Mouse (Mus musculus) midbrain, embryonic 16.5 days (tissue): Measurements from ENCODE around the gene Abl1. TPM values are rescaled to one million over a fixed set of nuclear protein-coding genes. Genes with fewer than 3 reads are reported as not detected.
A peak's percentile ranks its signal among the peaks of the same experiment; 100 is the strongest.

ENCODE experiments used
- ATAC-seq: fragments of 200-750 bp; cut with Nextera tagmentation; 2 replicates; pipeline ENCODE4 v1.8.0; 2017; ENCODE audit warnings: moderate TSS enrichment
- H3K27ac ChIP-seq: fragments of 300-500 bp; sonication (generic); 2 replicates; pipeline ENCODE4 v1.5.1; 2014; ENCODE audit warnings: mild to moderate bottlenecking, low read length, mixed read lengths
- H3K27me3 ChIP-seq: fragments of 300-500 bp; sonication (generic); 2 replicates; pipeline ENCODE4 v1.6.1; 2014; ENCODE audit warnings: low read depth, low read length, mixed read lengths; ENCODE audit not compliant: control insufficient read depth, insufficient read depth
- H3K36me3 ChIP-seq: fragments of 300-500 bp; sonication (generic); 2 replicates; pipeline ENCODE4 v1.6.1; 2014; ENCODE audit warnings: mild to moderate bottlenecking, low read length, moderate library complexity, mixed read lengths; ENCODE audit not compliant: control insufficient read depth, insufficient read depth
- H3K4me1 ChIP-seq: fragments of 300-500 bp; sonication (generic); 2 replicates; pipeline ENCODE4 v1.6.1; 2014; ENCODE audit warnings: mild to moderate bottlenecking, low read length, mixed read lengths; ENCODE audit not compliant: control insufficient read depth, insufficient read depth
- H3K4me2 ChIP-seq: fragments of 300-500 bp; sonication (generic); 2 replicates; pipeline ENCODE4 v1.6.1; 2014; ENCODE audit warnings: mild to moderate bottlenecking, low read length, mixed read lengths
- H3K4me3 ChIP-seq: fragments of 300-500 bp; sonication (generic); 2 replicates; pipeline ENCODE4 v1.5.1; 2014; ENCODE audit warnings: low read depth, mild to moderate bottlenecking, low read length, moderate library complexity, mixed read lengths
- H3K9ac ChIP-seq: fragments of 300-500 bp; sonication (generic); 2 replicates; pipeline ENCODE4 v1.6.1; 2014; ENCODE audit warnings: low read depth, low read length, mixed read lengths
- H3K9me3 ChIP-seq: fragments of 300-500 bp; sonication (generic); replicated peaks from 2 replicates; pipeline ENCODE4 v1.6.1; 2014; ENCODE audit warnings: mild to moderate bottlenecking, low read length, mixed read lengths; ENCODE audit not compliant: control insufficient read depth, poor library complexity, severe bottlenecking
- WGBS: fragments of 180-500 bp; shearing (Covaris S2); extraction: QIAGEN DNeasy Blood & Tissue Kit; methylation state at CpG from one replicate; pipeline ENCODE4 v1.1.7; 2014; 5-methylcytosine and 5-hydroxymethylcytosine counted together
- polyA plus RNA-seq: library from polyadenylated mRNA; unstranded; fragments of >200 nt; fragmentation: Nextera tagmentation; extraction: Ambion mirVana; gene quantifications from 2 replicates; pipeline ENCODE4 v1.2.1, GENCODE M21; 2015

The Abl1 gene
- polyA plus RNA-seq, 1 experiment from 2014 or later, result 16.7 TPM

GRCm38 (mm10) chr2:31813641-31814040 is 125.5 kb downstream of the Abl1 start:
- Histone ChIP-seq H3K9me3 (no peaks in the 10 kb centered on the region), H3K9ac (no peak overlapping the region), H3K36me3 (no peaks in the 10 kb centered on the region), H3K27me3 (no peaks in the 10 kb centered on the region), H3K4me2 (no peak overlapping the region), H3K27ac (no peak overlapping the region), H3K4me3 (no peak overlapping the region), H3K4me1 (peaks cover 21% of the 10 kb centered on the region)
- no peak for ATAC-seq
- WGBS, result 83% methylated on average over 4 of the region's 4 CpGs

- no peaks in the 10 kb centered on the region for H3K9me3 ChIP-seq
- no peak overlapping the region for H3K4me2 ChIP-seq
Observed at GRCm38 (mm10) chr2:31814699-31815098, 126.5 kb downstream of the Abl1 start.

GRCm38 (mm10) chr2:31815367-31815766 is 127.2 kb downstream of the Abl1 start:
- Histone ChIP-seq H3K4me3 (no peak overlapping the region), H3K4me2 (no peak overlapping the region), H3K36me3 (no peaks in the 10 kb centered on the region), H3K9me3 (no peaks in the 10 kb centered on the region), H3K27me3 (no peaks in the 10 kb centered on the region), H3K4me1 (peaks cover 4% of the 10 kb centered on the region), H3K27ac (no peak overlapping the region), H3K9ac (no peak overlapping the region)
- WGBS, result 35% methylated on average over 5 of the region's 5 CpGs
- ATAC-seq, result 0 out of 2 replicates have a peak, but pooled peaks have one; percentile 12

More at GRCm38 (mm10) chr2:31814699-31815098, 126.5 kb downstream of the Abl1 start:
- no peak overlapping the region for H3K27ac ChIP-seq
- 74% methylated on average over 7 of the region's 7 CpGs for WGBS
- peaks cover 10% of the 10 kb centered on the region for H3K4me1 ChIP-seq
- H3K27me3 ChIP-seq, result no peaks in the 10 kb centered on the region
- no peak for ATAC-seq
- H3K9ac ChIP-seq, result no peak overlapping the region
- no peaks in the 10 kb centered on the region for H3K36me3 ChIP-seq
- no peak overlapping the region for H3K4me3 ChIP-seq

- H3K4me2 ChIP-seq, result peak overlapping the region; percentile 59
- ATAC-seq, result peak; percentile 75
- WGBS, result 4% methylated on average over 39 of the region's 39 CpGs
Observed at GRCm38 (mm10) chr2:31822524-31823371, 134.6 kb downstream of the Abl1 start.

GRCm38 (mm10) chr2:31823933-31824730 is 136.0 kb downstream of the Abl1 start:
- H3K36me3 ChIP-seq, result no peaks in the 10 kb centered on the region
- WGBS, result 75% methylated on average over 10 of the region's 15 CpGs
- H3K9me3 ChIP-seq, result no peaks in the 10 kb centered on the region
- no peak overlapping the region; the same call in 1 of the 2 replicates for H3K9ac ChIP-seq
- no peak for ATAC-seq
- H3K4me3 ChIP-seq, result no peak overlapping the region
- no peak overlapping the region for H3K4me2 ChIP-seq
- H3K4me1 ChIP-seq, result peaks cover 30% of the 10 kb centered on the region
- H3K27me3 ChIP-seq, result no peaks in the 10 kb centered on the region
- peak overlapping the region; percentile 80; the same call in 1 of the 2 replicates for H3K27ac ChIP-seq

More at GRCm38 (mm10) chr2:31822524-31823371, 134.6 kb downstream of the Abl1 start:
- Histone ChIP-seq H3K36me3 (no peaks in the 10 kb centered on the region), H3K4me3 (peak overlapping the region; percentile 22), H3K27ac (peak overlapping the region; percentile 80), H3K9ac (peak overlapping the region; percentile 53), H3K27me3 (no peaks in the 10 kb centered on the region), H3K9me3 (no peaks in the 10 kb centered on the region), H3K4me1 (peaks cover 21% of the 10 kb centered on the region)

GRCm38 (mm10) chr2:31825469-31825911 is 137.3 kb downstream of the Abl1 start:
- no peaks in the 10 kb centered on the region for H3K27me3 ChIP-seq
- WGBS, result 80% methylated on average over 16 of the region's 16 CpGs
- H3K4me3 ChIP-seq, result no peak overlapping the region
- H3K36me3 ChIP-seq, result no peaks in the 10 kb centered on the region
- H3K9me3 ChIP-seq, result no peaks in the 10 kb centered on the region
- no peak overlapping the region for H3K9ac ChIP-seq
- H3K4me1 ChIP-seq, result peaks cover 30% of the 10 kb centered on the region
- H3K27ac ChIP-seq, result no peak overlapping the region
- no peak overlapping the region for H3K4me2 ChIP-seq
- no peak for ATAC-seq

GRCm38 (mm10) chr2:31826094-31827085 is 138.2 kb downstream of the Abl1 start:
- Histone ChIP-seq H3K27ac (no peak overlapping the region), H3K9me3 (no peaks in the 10 kb centered on the region), H3K36me3 (no peaks in the 10 kb centered on the region), H3K9ac (no peak overlapping the region), H3K27me3 (no peaks in the 10 kb centered on the region), H3K4me3 (no peak overlapping the region), H3K4me1 (peaks cover 30% of the 10 kb centered on the region), H3K4me2 (no peak overlapping the region)
- 83% methylated on average over 14 of the region's 14 CpGs for WGBS
- ATAC-seq, result no peak

- Histone ChIP-seq H3K4me3 (no peak overlapping the region), H3K27me3 (no peaks in the 10 kb centered on the region), H3K4me1 (peaks cover 23% of the 10 kb centered on the region), H3K9me3 (no peaks in the 10 kb centered on the region), H3K36me3 (no peaks in the 10 kb centered on the region), H3K9ac (no peak overlapping the region), H3K4me2 (no peak overlapping the region), H3K27ac (peak overlapping the region; percentile 60; the same call in 1 of the 2 replicates)
- 0 out of 2 replicates have a peak, but pooled peaks have one; percentile 33 for ATAC-seq
- 29% methylated on average over 7 of the region's 7 CpGs for WGBS
Observed at GRCm38 (mm10) chr2:31827877-31828276, 139.7 kb downstream of the Abl1 start.
